Mouse (Mus musculus) right cerebral cortex, postnatal 14 days (tissue): ENCODE measurements at regions not wholly inside any gene's neighbourhood (a gene's known extent, or its start where the extent isn't known, plus 50 kb on each side); places are given as distances from the start of the nearest gene placed in this dataset.

Source experiments
- DNase-seq: peaks from one replicate; pipeline ENCODE4 v3.0.0; 2022

GRCm38 (mm10) chr2:105454353-105454752 is 55.2 kb upstream of the Rcn1 start:
- no peak for DNase-seq

- no peak for DNase-seq
Observed at GRCm38 (mm10) chr2:105454836-105455235, 55.7 kb upstream of the Rcn1 start.

- DNase-seq: no peak
Observed at GRCm38 (mm10) chr2:105458643-105459042, 59.5 kb upstream of the Rcn1 start.

- DNase-seq: no peak
Observed at GRCm38 (mm10) chr2:105459512-105459911, 60.4 kb upstream of the Rcn1 start.

- no peak for DNase-seq
Observed at GRCm38 (mm10) chr2:105465630-105466029, 66.5 kb upstream of the Rcn1 start.

- peak; percentile 60 for DNase-seq
Observed at GRCm38 (mm10) chr2:105468930-105469329, 69.8 kb upstream of the Rcn1 start.

- DNase-seq: no peak
Observed at GRCm38 (mm10) chr2:105476028-105476677, 77.0 kb upstream of the Rcn1 start.

DNA sequence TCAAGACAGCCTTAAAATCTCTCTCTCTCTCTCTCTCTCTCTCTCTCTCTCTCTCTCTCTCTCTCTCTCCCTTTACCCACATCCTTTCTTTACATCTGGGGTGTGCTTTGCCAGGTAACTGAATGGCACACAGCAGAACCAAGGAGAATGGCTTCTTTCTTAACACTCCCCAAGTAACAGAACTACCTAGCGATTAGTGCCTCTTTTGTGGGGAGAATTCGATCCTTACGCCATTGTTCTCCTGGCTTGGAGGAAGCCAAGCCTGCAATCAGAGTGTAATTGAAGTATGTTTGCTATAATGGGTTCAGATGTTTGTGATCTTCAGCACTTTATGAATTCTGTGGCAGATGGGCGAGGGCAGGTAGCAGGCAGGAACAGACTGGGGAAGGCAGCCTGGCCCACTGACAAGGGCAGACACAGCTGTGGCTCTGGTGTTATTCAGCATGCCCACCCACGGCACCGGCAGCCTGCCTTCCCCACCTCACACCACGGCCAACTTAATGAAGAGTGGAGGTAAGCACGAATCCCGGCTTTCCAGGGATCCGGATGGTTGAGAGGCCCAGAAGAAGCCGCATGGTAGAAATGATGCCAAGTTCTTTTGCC is 83.0 kb upstream of the Rcn1 start:
- no peak for DNase-seq

DNA sequence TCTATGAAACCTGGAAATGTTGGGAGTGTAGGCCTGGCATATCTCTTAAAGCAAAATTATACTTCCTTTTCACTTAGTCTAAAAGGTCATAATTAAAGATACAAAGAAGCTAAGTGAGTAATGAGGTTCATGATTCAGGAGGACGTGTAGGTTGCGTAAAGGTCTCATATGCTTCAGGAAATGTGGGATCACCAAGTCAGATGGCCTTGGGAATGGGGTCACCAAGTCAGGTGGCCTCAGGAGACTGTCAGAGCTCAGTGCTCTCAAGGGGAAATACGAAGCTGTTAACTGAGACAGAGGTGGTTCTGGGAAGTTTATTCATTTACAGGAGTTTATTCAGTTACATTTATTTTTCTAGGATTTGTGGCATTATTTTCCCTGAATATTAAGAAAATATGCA is 85.4 kb upstream of the Rcn1 start:
- no peak for DNase-seq

DNA sequence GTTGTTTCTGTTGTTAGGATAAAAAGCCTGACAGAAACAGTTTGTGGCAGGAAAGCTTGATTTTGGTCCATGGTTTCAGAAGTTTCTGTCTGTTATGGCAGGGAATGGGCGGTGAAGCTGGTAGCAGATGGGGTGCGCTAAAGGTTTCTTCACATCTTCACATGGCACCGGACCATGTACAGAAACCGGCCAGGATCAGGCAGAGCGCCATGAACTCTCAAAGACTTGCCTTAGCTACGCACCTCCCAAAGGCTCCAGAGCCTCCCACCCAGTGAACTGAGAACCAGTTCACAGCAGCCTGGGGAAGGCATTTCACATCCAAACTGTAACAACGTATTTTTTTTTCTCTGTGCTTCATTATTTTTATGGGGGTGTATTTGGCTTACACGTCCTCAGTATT is 86.2 kb upstream of the Rcn1 start:
- DNase-seq: no peak

GRCm38 (mm10) chr2:105495796-105496195 is 96.7 kb upstream of the Rcn1 start:
- DNase-seq: no peak

GRCm38 (mm10) chr2:105504197-105504596 is 105.1 kb upstream of the Rcn1 start:
- DNase-seq: no peak

DNA sequence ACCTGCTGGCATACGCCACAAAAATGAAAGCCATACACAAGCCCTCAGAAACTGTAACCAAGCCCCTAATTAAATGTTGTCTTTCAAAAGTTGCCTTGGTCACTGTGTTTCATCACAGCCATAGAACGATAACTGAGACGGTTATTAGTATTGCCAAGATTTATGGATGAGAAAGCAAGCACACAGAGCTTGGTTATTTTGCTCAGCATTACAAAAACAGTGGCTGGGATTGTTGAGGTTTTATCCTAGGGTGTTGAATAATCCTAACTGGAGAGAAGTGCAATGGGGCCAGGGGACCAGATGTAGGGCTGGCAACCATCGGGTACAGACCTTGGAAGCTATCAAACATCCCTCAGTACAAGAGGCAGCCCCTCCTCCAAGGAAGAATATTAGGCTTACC is 106.4 kb upstream of the Rcn1 start:
- no peak for DNase-seq

DNA sequence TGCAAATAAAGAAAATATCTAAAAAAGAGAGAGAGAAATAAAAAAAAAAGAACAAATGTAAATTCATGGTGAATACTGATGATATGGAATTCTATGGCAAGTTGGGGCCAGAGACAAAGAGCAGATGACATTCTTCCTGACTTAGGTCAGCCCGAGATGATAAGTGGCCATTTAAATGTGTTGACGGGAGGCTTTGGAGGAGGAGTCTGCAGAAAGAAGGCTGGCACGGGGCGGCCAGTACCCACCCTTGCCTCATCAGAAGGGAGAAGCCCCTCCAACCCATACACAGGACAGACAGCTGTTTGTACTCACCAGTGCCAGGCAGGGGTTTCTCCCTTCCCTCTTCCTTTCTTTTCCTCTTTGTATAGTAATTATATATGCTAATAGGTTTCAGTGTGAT is 108.0 kb upstream of the Rcn1 start:
- no peak for DNase-seq

DNA sequence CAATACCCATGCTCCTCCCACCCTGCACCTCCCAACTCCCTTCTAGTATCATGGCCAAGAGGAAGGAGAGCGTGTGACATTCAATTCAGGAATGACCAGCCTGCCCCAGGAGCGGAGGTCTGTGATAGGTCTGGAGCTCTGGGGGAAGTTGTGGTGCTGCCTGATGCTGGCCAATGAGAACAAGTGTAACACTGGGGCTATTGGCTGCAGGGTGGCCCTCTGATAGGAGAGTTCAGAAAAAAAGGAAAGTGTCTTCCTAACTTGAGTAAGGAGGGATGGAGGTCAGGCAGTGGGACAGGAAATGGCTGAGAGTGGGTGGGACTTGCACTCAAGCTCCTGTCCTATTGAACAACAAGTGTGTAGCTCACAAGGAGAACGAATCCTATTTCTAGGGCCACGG is 111.7 kb upstream of the Rcn1 start:
- no peak for DNase-seq

- no peak for DNase-seq
Observed at GRCm38 (mm10) chr2:105511690-105512089, 112.6 kb upstream of the Rcn1 start.

GRCm38 (mm10) chr2:105514226-105514625 is 115.1 kb upstream of the Rcn1 start:
- no peak for DNase-seq

DNA sequence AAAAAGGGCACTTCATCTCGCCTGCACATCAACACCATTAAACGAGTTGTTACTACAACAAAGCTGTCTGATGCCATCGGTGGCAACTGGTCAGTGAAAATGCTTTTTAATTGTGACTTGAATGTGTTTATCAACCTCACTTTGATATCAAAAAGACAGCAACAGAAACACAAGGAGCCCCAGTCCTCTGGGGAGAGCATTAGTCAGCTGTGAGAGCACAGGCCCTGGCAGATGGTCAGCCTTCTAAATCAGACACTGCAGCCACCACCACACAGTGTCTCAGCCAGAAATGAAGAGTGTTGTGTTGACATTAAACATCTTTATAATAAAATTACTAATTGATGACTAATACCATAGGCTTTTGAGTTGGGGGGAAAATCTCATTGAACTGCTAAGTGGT is 115.8 kb upstream of the Rcn1 start:
- no peak for DNase-seq

- DNase-seq: no peak
Observed at GRCm38 (mm10) chr2:105515326-105515725, 116.2 kb upstream of the Rcn1 start.

- no peak for DNase-seq
Observed at GRCm38 (mm10) chr2:105516267-105517133, 117.4 kb upstream of the Rcn1 start.

DNA sequence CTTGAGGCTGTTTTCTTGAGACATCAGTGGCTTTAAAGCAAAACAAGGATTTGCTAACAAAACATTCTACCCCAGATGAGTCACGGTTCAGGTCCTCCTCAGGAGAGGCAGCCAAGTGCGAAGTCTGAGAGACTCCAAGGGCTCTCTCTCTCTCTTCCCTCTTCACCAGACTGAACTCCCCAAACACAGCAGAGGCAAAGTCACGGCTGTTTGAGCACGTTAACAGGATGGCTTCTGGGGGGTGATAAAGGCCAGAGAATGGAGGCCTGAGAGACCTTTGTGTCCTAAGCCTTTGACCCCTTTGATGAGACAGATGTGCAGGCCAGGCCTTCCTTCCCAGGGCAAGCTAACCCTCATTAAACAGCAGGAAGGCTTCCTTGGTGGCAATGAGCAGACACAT is 122.7 kb upstream of the Rcn1 start:
- DNase-seq: no peak

DNA sequence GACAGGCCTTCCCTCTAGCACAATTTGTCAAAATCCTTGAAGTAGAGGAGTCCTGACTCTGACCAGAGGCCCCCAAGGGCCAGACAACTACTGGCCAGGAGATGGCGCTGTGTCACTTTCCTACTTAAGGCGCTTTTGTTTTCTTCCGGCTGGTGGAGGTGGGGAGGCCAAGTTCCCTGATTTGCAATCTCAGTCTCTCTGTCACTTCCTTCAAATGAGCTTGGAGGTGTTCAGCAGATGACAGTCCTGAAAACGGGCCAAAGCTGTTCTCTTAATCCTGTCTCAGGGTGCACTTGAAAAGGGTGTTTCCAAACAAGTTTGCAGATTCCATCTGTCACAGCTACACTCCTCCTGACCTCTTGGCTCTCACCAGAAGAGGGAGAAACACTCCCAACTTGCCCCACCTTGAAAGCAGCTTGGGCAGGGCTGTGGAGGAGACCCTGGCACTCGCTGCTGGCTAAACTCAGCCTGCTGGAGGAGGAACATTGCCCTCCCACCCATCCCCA is 124.2 kb upstream of the Rcn1 start:
- DNase-seq: peak; percentile 57

DNA sequence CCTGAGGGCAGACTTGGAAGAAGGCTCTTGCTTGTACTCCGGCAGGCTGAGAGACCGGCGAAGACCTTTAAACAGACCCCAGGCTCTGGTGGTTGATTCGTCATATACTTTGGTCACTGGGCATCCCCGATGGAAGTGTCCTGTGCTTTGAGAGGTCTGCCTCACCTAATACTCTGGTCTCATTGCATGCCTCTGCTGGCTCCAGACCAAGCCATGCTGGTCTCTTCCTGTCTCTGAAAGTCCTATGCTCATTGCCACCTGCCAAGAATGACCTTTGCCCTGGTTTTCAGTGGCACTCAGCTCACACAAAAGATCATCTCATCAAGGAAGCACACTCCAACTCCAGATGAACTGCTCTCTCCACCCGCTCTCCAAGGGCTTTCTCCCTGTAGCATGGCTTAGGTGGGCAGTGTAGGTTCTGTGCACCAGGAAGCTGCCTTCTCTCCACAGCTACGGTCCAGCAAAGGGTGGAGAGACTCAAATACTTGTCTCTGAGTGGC is 126.0 kb upstream of the Rcn1 start:
- DNase-seq: no peak

GRCm38 (mm10) chr2:105528535-105528934 is 129.4 kb upstream of the Rcn1 start:
- DNase-seq: no peak
